28 mouse cellular contexts compared by ENCODE assay signal in the genomic region with DNA sequence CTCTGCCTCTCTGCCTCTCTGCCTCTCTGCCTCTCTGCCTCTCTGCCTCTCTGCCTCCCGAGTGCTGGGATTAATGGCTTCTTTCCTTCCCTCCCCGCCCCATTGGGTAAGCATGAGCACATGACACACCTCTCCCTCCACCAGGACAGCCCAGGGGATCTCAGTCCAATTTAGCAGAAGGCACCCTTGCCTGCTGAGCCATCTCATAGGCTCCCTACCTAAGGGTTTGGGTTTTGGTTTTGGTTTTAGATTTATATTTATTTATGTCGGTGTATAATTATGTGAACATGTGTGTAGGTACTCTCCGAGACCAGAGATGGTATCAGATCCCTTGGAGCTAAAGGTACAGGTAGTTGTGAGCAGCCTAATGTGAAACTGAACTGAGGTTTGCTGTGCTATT. TPM values are rescaled to one million over a fixed set of nuclear protein-coding genes. Genes with fewer than 3 reads are reported as not detected.
DNase-seq lines count a peak whose midpoint lies in the region; ATAC-seq and TF ChIP-seq lines count a peak whose summit lies in the region.
"Had no signal": no experiment of that assay in that cellular context is flagged by ENCODE, and none has a peak within 500 bp of the region (broad histone marks: within the 10 kb centered on the region; RNA-seq: fewer than 3 reads in every experiment).

No protein-coding gene starts in this region.

- TF ChIP-seq CTCF in liver, embryonic 14.5 days (IDR thresholded peaks at IDR 0.05; ENCODE audit: low read depth) = no peak

- no peak overlapping the region for H3K4me3 ChIP-seq in liver, embryonic 14.5 days (ENCODE audit: insufficient read depth in 1 of 2, low read depth in 2 of 2, low read length in 2 of 2)
- no peak overlapping the region for H3K4me3 ChIP-seq in liver, embryonic 12.5 days
- no peak overlapping the region for H3K4me3 ChIP-seq in intestine, embryonic 15.5 days (replicated peaks)
- H3K4me3 ChIP-seq: embryonic facial prominence, embryonic 15.5 days; heart, adult 2 months; heart, embryonic 13.5 days; limb, embryonic 13.5 days; megakaryocyte, embryonic 14.5 days; neural tube, embryonic 13.5 days had no signal

- no peaks in the 10 kb centered on the region for H3K27me3 ChIP-seq in liver, embryonic 14.5 days (ENCODE audit: control insufficient read depth, insufficient read depth, low read length)
- 0 out of 2 replicates have a peak, but pooled peaks cover 3% of the 10 kb centered on the region for H3K27me3 ChIP-seq in liver, embryonic 12.5 days (replicated peaks)
- no peaks in the 10 kb centered on the region for H3K27me3 ChIP-seq in intestine, embryonic 15.5 days (replicated peaks)
- H3K27me3 ChIP-seq: embryonic facial prominence, embryonic 15.5 days; heart, embryonic 13.5 days; megakaryocyte, embryonic 14.5 days; neural tube, embryonic 13.5 days had no signal

- DNase-seq in liver, embryonic 14.5 days (ENCODE audit: low read depth in 3 of 3, low spot score in 3 of 3) = no peak
- DNase-seq in R1 (ENCODE audit: low read depth, low spot score) = peak; percentile 49
- no peak for DNase-seq in adrenal gland, adult (ENCODE audit: inconsistent age in 2 of 2, low spot score in 1 of 2)
- no peak for DNase-seq in adrenal gland, adult 2 months
- DNase-seq: cerebellum, adult 8-10 months; gastrocnemius, postnatal 10 days; heart, adult 2 months; heart, postnatal 14 days; kidney, adult 18-20 months; kidney, postnatal 4 days; lung, adult 2 months; lung, postnatal 14 days; midbrain, embryonic 14.5 days; right cerebral cortex, postnatal 4 days; thymus, adult 2 months; thymus, postnatal 4 days had no signal

- no peaks in the 10 kb centered on the region for H3K4me1 ChIP-seq in liver, embryonic 14.5 days (replicated peaks; ENCODE audit: control insufficient read depth in 2 of 2, insufficient read depth in 2 of 2, low read length in 1 of 2)
- peaks cover 4% of the 10 kb centered on the region for H3K4me1 ChIP-seq in liver, embryonic 12.5 days
- no peaks in the 10 kb centered on the region for H3K4me1 ChIP-seq in intestine, embryonic 15.5 days (replicated peaks)
- H3K4me1 ChIP-seq: embryonic facial prominence, embryonic 15.5 days; heart, embryonic 13.5 days; limb, embryonic 13.5 days; neural tube, embryonic 13.5 days had no signal

- ATAC-seq in liver, embryonic 14.5 days (ENCODE audit: insufficient read depth) = peak; percentile 39; the same call in 1 of the 2 replicates
- no peak for ATAC-seq in liver, embryonic 12.5 days
- peak; percentile 76 for ATAC-seq in inflammation-experienced regulatory T-cells, adult 6 months
- ATAC-seq in intestine, embryonic 15.5 days = no peak
- ATAC-seq: forebrain, embryonic 16.5 days; hindbrain, postnatal 0 days had no signal

- TF ChIP-seq EP300 in liver, embryonic 14.5 days (IDR thresholded peaks at IDR 0.05; ENCODE audit: low read depth) = no peak

- H3K4me2 ChIP-seq in liver, embryonic 14.5 days (ENCODE audit: low read depth) = no peak overlapping the region
- no peak overlapping the region for H3K4me2 ChIP-seq in liver, embryonic 12.5 days
- no peak overlapping the region for H3K4me2 ChIP-seq in intestine, embryonic 15.5 days (replicated peaks)
- H3K4me2 ChIP-seq: embryonic facial prominence, embryonic 15.5 days; heart, embryonic 13.5 days; limb, embryonic 13.5 days; neural tube, embryonic 13.5 days had no signal

- whole genome bisulfite sequencing in liver, embryonic 14.5 days (ENCODE audit: insufficient replicate concordance) = 57% methylated on average over 4 of the region's 4 CpGs
- 57% methylated on average over 4 of the region's 4 CpGs for WGBS in liver, embryonic 12.5 days (ENCODE audit: insufficient replicate concordance)
- WGBS in intestine, embryonic 15.5 days = 58% methylated on average over 4 of the region's 4 CpGs

- H3K9ac ChIP-seq in liver, embryonic 14.5 days (replicated peaks) = no peak overlapping the region
- no peak overlapping the region for H3K9ac ChIP-seq in liver, embryonic 12.5 days
- no peak overlapping the region for H3K9ac ChIP-seq in intestine, embryonic 15.5 days
- H3K9ac ChIP-seq: embryonic facial prominence, embryonic 15.5 days; heart, embryonic 13.5 days; limb, embryonic 13.5 days; neural tube, embryonic 13.5 days had no signal

- no peaks in the 10 kb centered on the region for H3K9me3 ChIP-seq in liver, embryonic 14.5 days (ENCODE audit: control insufficient read depth, low read length)
- H3K9me3 ChIP-seq in liver, embryonic 12.5 days (replicated peaks) = no peaks in the 10 kb centered on the region
- no peaks in the 10 kb centered on the region for H3K9me3 ChIP-seq in intestine, embryonic 15.5 days
- H3K9me3 ChIP-seq: embryonic facial prominence, embryonic 15.5 days; G1E; heart, embryonic 13.5 days; limb, embryonic 13.5 days; megakaryocyte, embryonic 14.5 days; neural tube, embryonic 13.5 days had no signal

- no peaks in the 10 kb centered on the region for H3K36me3 ChIP-seq in liver, embryonic 14.5 days (replicated peaks; ENCODE audit: control insufficient read depth, insufficient read depth, low read depth)
- no peaks in the 10 kb centered on the region for H3K36me3 ChIP-seq in liver, embryonic 12.5 days
- no peaks in the 10 kb centered on the region for H3K36me3 ChIP-seq in intestine, embryonic 15.5 days
- H3K36me3 ChIP-seq: embryonic facial prominence, embryonic 15.5 days; G1E; heart, embryonic 13.5 days; limb, embryonic 13.5 days; neural tube, embryonic 13.5 days had no signal

- H3K27ac ChIP-seq in liver, embryonic 14.5 days = no peak overlapping the region
- H3K27ac ChIP-seq in liver, embryonic 12.5 days = no peak overlapping the region
- no peak overlapping the region for H3K27ac ChIP-seq in intestine, embryonic 15.5 days
- H3K27ac ChIP-seq: embryonic facial prominence, embryonic 15.5 days; heart, adult 2 months; heart, embryonic 13.5 days; hindbrain, postnatal 0 days; limb, embryonic 13.5 days; neural tube, embryonic 13.5 days; stomach, postnatal 0 days had no signal

RNA-seq across cellular contexts. Expression of gene Nup160, which starts 24.0 kb away (rescaled TPM):
- polyA plus RNA-seq in liver, embryonic 14.5 days (2012; rRNA removed) = 18.0 and 19.9 TPM in 2 replicates
- polyA plus RNA-seq in liver, embryonic 14.5 days (2014; fragmentation: Nextera tagmentation; extraction: Ambion mirVana) = 32.4 and 37.7 TPM in 2 replicates
- polyA plus RNA-seq in liver, embryonic 12.5 days (2016; fragmentation: Nextera tagmentation; extraction: Ambion mirVana) = 60.3 and 61.3 TPM in 2 replicates
- polyA plus RNA-seq in inflammation-experienced regulatory T-cells, adult 6 months (2017; shearing (Covaris generic)) = 10 to 100 TPM; 26.4 to 31.6 (median 30.5) TPM
- 43.4 and 43.7 TPM in 2 replicates for polyA plus RNA-seq in intestine, embryonic 15.5 days (2015; fragmentation: Nextera tagmentation; extraction: Ambion mirVana)
- 10 to 100 TPM; 18.8 to 19.7 TPM for total RNA-seq in adrenal gland, adult 2 months (2021)
- polyA plus RNA-seq in adrenal gland, adult 2 months (2012; rRNA removed) = 1.3 and 2.1 TPM in 2 replicates

Comparison
In these comparisons a context has a peak if more than half of its experiments do, and no peak if none do; other contexts are left out.
1. ATAC-seq: peak in liver, embryonic 14.5 days (single experiment) and inflammation-experienced regulatory T-cells, adult 6 months (single experiment); none in liver, embryonic 12.5 days (single experiment) and intestine, embryonic 15.5 days (single experiment).